ENCODE assay signal across 31 mouse cellular contexts in genomic region chr9:108123916-108124315, GRCm38 (mm10). TPM values are rescaled to one million over a fixed set of nuclear protein-coding genes. Genes with fewer than 3 reads are reported as not detected.
DNase-seq lines count a peak whose midpoint lies in the region; ATAC-seq and TF ChIP-seq lines count a peak whose summit lies in the region.
"Had no signal": no experiment of that assay in that cellular context is flagged by ENCODE, and none has a peak within 500 bp of the region (broad histone marks: within the 10 kb centered on the region; RNA-seq: fewer than 3 reads in every experiment).

No protein-coding gene starts in this region.

- H3K9ac ChIP-seq in intestine, embryonic 16.5 days (ENCODE audit: low read depth, low read length), result no peak overlapping the region
- no peak overlapping the region for H3K9ac ChIP-seq in intestine, embryonic 15.5 days
- H3K9ac ChIP-seq in intestine, postnatal 0 days (ENCODE audit: low read depth, low read length), result no peak overlapping the region
- H3K9ac ChIP-seq in lung, postnatal 0 days (replicated peaks; ENCODE audit: low read depth), result no peak overlapping the region
- H3K9ac ChIP-seq in kidney, embryonic 16.5 days (replicated peaks; ENCODE audit: low read length), result no peak overlapping the region
- H3K9ac ChIP-seq: embryonic facial prominence, embryonic 13.5 days; forebrain, embryonic 13.5 days; heart, embryonic 12.5 days; heart, embryonic 15.5 days; hindbrain, embryonic 13.5 days had no signal

- no peak overlapping the region for H3K4me3 ChIP-seq in intestine, embryonic 16.5 days (ENCODE audit: low read length)
- H3K4me3 ChIP-seq in intestine, embryonic 15.5 days (replicated peaks), result no peak overlapping the region
- H3K4me3 ChIP-seq in intestine, postnatal 0 days (ENCODE audit: low read depth, low read length), result no peak overlapping the region
- no peak overlapping the region for H3K4me3 ChIP-seq in lung, postnatal 0 days (ENCODE audit: low read depth, low read length)
- no peak overlapping the region for H3K4me3 ChIP-seq in cerebellum, adult 2 months (replicated peaks; ENCODE audit: insufficient read depth, low read depth, low read length)
- no peak overlapping the region for H3K4me3 ChIP-seq in kidney, embryonic 16.5 days (ENCODE audit: low read length)
- H3K4me3 ChIP-seq: embryonic facial prominence, embryonic 10.5 days; embryonic facial prominence, embryonic 13.5 days; erythroblast, embryonic 14.5 days; forebrain, embryonic 10.5 days; forebrain, embryonic 13.5 days; heart, embryonic 12.5 days; heart, embryonic 15.5 days; hindbrain, embryonic 10.5 days; hindbrain, embryonic 13.5 days had no signal

- H3K9me3 ChIP-seq in intestine, embryonic 16.5 days (ENCODE audit: control insufficient read depth, low read length), result no peaks in the 10 kb centered on the region
- no peaks in the 10 kb centered on the region for H3K9me3 ChIP-seq in intestine, embryonic 15.5 days
- H3K9me3 ChIP-seq in intestine, postnatal 0 days (ENCODE audit: control insufficient read depth), result no peaks in the 10 kb centered on the region
- no peaks in the 10 kb centered on the region for H3K9me3 ChIP-seq in lung, postnatal 0 days (ENCODE audit: low read length)
- H3K9me3 ChIP-seq in kidney, embryonic 16.5 days (ENCODE audit: low read length), result no peaks in the 10 kb centered on the region
- H3K9me3 ChIP-seq: embryonic facial prominence, embryonic 10.5 days; embryonic facial prominence, embryonic 13.5 days; forebrain, embryonic 10.5 days; forebrain, embryonic 13.5 days; G1E; heart, embryonic 12.5 days; heart, embryonic 15.5 days; hindbrain, embryonic 10.5 days; hindbrain, embryonic 13.5 days had no signal

- H3K27ac ChIP-seq in intestine, embryonic 16.5 days (ENCODE audit: low read length), result no peak overlapping the region
- no peak overlapping the region for H3K27ac ChIP-seq in intestine, embryonic 15.5 days
- peak overlapping the region; percentile 89 for H3K27ac ChIP-seq in intestine, postnatal 0 days (ENCODE audit: low read depth, low read length)
- H3K27ac ChIP-seq in lung, postnatal 0 days (ENCODE audit: low read length), result no peak overlapping the region
- H3K27ac ChIP-seq in cerebellum, adult 2 months (ENCODE audit: insufficient read depth, low read length), result no peak overlapping the region
- H3K27ac ChIP-seq in kidney, embryonic 16.5 days (ENCODE audit: low read length), result no peak overlapping the region
- H3K27ac ChIP-seq: embryonic facial prominence, embryonic 10.5 days; embryonic facial prominence, embryonic 13.5 days; forebrain, embryonic 10.5 days; forebrain, embryonic 13.5 days; heart, embryonic 15.5 days; hindbrain, embryonic 10.5 days; hindbrain, embryonic 13.5 days had no signal

- TF ChIP-seq POLR2A in cerebellum, adult 2 months (IDR thresholded peaks at IDR 0.05; ENCODE audit: borderline replicate concordance, insufficient read depth, low read length), result no peak

- no peaks in the 10 kb centered on the region for H3K36me3 ChIP-seq in intestine, embryonic 16.5 days (ENCODE audit: control insufficient read depth, insufficient read depth, low read length)
- no peaks in the 10 kb centered on the region for H3K36me3 ChIP-seq in intestine, embryonic 15.5 days
- H3K36me3 ChIP-seq in intestine, postnatal 0 days (ENCODE audit: control insufficient read depth, insufficient read depth), result no peaks in the 10 kb centered on the region
- no peaks in the 10 kb centered on the region for H3K36me3 ChIP-seq in lung, postnatal 0 days (ENCODE audit: insufficient read depth, low read length)
- no peaks in the 10 kb centered on the region for H3K36me3 ChIP-seq in kidney, embryonic 16.5 days (ENCODE audit: insufficient read depth, low read length)
- H3K36me3 ChIP-seq: embryonic facial prominence, embryonic 10.5 days; embryonic facial prominence, embryonic 13.5 days; forebrain, embryonic 10.5 days; G1E; heart, embryonic 12.5 days; heart, embryonic 15.5 days had no signal

- TF ChIP-seq EP300 in lung, postnatal 0 days (IDR thresholded peaks at IDR 0.05), result no peak

- no peak for ATAC-seq in intestine, embryonic 16.5 days
- ATAC-seq in intestine, embryonic 15.5 days, result no peak
- no peak for ATAC-seq in intestine, postnatal 0 days
- ATAC-seq in lung, postnatal 0 days, result no peak
- no peak for ATAC-seq in kidney, embryonic 16.5 days (ENCODE audit: low FRiP score, low TSS enrichment)
- ATAC-seq: forebrain, embryonic 13.5 days; forebrain, embryonic 16.5 days; hindbrain, embryonic 16.5 days had no signal

- H3K4me1 ChIP-seq in intestine, embryonic 16.5 days (ENCODE audit: control insufficient read depth, insufficient read depth, low read length), result peaks cover 40% of the 10 kb centered on the region
- peaks cover 23% of the 10 kb centered on the region for H3K4me1 ChIP-seq in intestine, embryonic 15.5 days (replicated peaks)
- H3K4me1 ChIP-seq in intestine, postnatal 0 days (replicated peaks; ENCODE audit: control insufficient read depth, insufficient read depth, low read length), result peaks cover 23% of the 10 kb centered on the region
- peaks cover 3% of the 10 kb centered on the region; the same call in 1 of the 2 replicates for H3K4me1 ChIP-seq in lung, postnatal 0 days (ENCODE audit: insufficient read depth, low read depth, low read length)
- peaks cover 83% of the 10 kb centered on the region for H3K4me1 ChIP-seq in cerebellum, adult 2 months (ENCODE audit: control insufficient read depth, insufficient read depth, low read length)
- H3K4me1 ChIP-seq in kidney, embryonic 16.5 days (ENCODE audit: insufficient read depth, low read length), result peaks cover 14% of the 10 kb centered on the region
- H3K4me1 ChIP-seq: forebrain, embryonic 13.5 days; hindbrain, embryonic 13.5 days had no signal

- H3K27me3 ChIP-seq in intestine, embryonic 16.5 days (replicated peaks; ENCODE audit: control insufficient read depth, insufficient read depth, low read length), result no peaks in the 10 kb centered on the region
- no peaks in the 10 kb centered on the region for H3K27me3 ChIP-seq in intestine, embryonic 15.5 days (replicated peaks)
- H3K27me3 ChIP-seq in intestine, postnatal 0 days (replicated peaks; ENCODE audit: control insufficient read depth, insufficient read depth, low read length), result no peaks in the 10 kb centered on the region
- H3K27me3 ChIP-seq in lung, postnatal 0 days (replicated peaks; ENCODE audit: insufficient read depth, low read length), result no peaks in the 10 kb centered on the region
- no peaks in the 10 kb centered on the region for H3K27me3 ChIP-seq in cerebellum, adult 2 months (ENCODE audit: control insufficient read depth, insufficient read depth, low read length)
- H3K27me3 ChIP-seq in kidney, embryonic 16.5 days (ENCODE audit: insufficient read depth, low read length), result no peaks in the 10 kb centered on the region
- H3K27me3 ChIP-seq: embryonic facial prominence, embryonic 13.5 days; forebrain, embryonic 13.5 days; hindbrain, embryonic 13.5 days had no signal

- no peak for TF ChIP-seq CTCF in intestine, postnatal 0 days (IDR thresholded peaks at IDR 0.05; ENCODE audit: low read depth)
- TF ChIP-seq CTCF in lung, postnatal 0 days (IDR thresholded peaks at IDR 0.05), result no peak
- no peak for TF ChIP-seq CTCF in cerebellum, adult 2 months (IDR thresholded peaks at IDR 0.05; ENCODE audit: borderline replicate concordance, insufficient read depth, low read depth, low read length)

- DNase-seq in NIH3T3 (ENCODE audit: low read depth), result peak; percentile 54
- no peak for DNase-seq in lung, postnatal 0 days (ENCODE audit: low spot score)
- no peak for DNase-seq in cerebellum, adult 2 months
- DNase-seq: adrenal gland, postnatal 10 days; adrenal gland, postnatal 36 days; cerebellum, adult 11 months; cerebellum, adult 8-10 months; cerebellum, postnatal 10 days; cerebellum, postnatal 36 days; embryo, embryonic 11 days; gastrocnemius, postnatal 10 days; gastrocnemius, postnatal 36 days; heart, postnatal 10 days; heart, postnatal 36 days; kidney, adult 18-20 months had no signal

- 83% methylated on average over 4 of the region's 4 CpGs for WGBS in intestine, embryonic 16.5 days
- WGBS in intestine, embryonic 15.5 days, result 74% methylated on average over 4 of the region's 4 CpGs
- 70% methylated on average over 4 of the region's 4 CpGs for WGBS in intestine, postnatal 0 days
- WGBS in lung, postnatal 0 days, result 83% methylated on average over 3 of the region's 4 CpGs
- 95% methylated on average over 3 of the region's 4 CpGs for WGBS in cerebellum, adult 2 months
- WGBS in kidney, embryonic 16.5 days, result 92% methylated on average over 3 of the region's 4 CpGs

- H3K4me2 ChIP-seq in intestine, embryonic 16.5 days (ENCODE audit: low read depth, low read length), result peak overlapping the region; percentile 14; the same call in 1 of the 2 replicates
- no peak overlapping the region for H3K4me2 ChIP-seq in intestine, embryonic 15.5 days (replicated peaks)
- no peak overlapping the region for H3K4me2 ChIP-seq in intestine, postnatal 0 days (replicated peaks; ENCODE audit: low read depth)
- no peak overlapping the region for H3K4me2 ChIP-seq in lung, postnatal 0 days (replicated peaks; ENCODE audit: low read depth, low read length)
- H3K4me2 ChIP-seq in kidney, embryonic 16.5 days (replicated peaks; ENCODE audit: low read depth, low read length), result no peak overlapping the region
- H3K4me2 ChIP-seq: embryonic facial prominence, embryonic 13.5 days; forebrain, embryonic 13.5 days; heart, embryonic 12.5 days; heart, embryonic 15.5 days; hindbrain, embryonic 13.5 days had no signal

RNA-seq across cellular contexts. Expression of gene Apeh, which starts 29.5 kb away (rescaled TPM):
- polyA plus RNA-seq in intestine, embryonic 16.5 days (2015; fragmentation: Nextera tagmentation; extraction: Ambion mirVana), result 105 and 109 TPM in 2 replicates
- polyA plus RNA-seq in intestine, embryonic 15.5 days (2015; fragmentation: Nextera tagmentation; extraction: Ambion mirVana), result 76.5 and 96.8 TPM in 2 replicates
- 82.6 and 98.4 TPM in 2 replicates for polyA plus RNA-seq in intestine, postnatal 0 days (2015; fragmentation: Nextera tagmentation; extraction: Ambion mirVana)
- 29.3 and 34.6 TPM in 2 replicates for polyA plus RNA-seq in lung, postnatal 0 days (2015; fragmentation: Nextera tagmentation; extraction: Ambion mirVana)
- 69.6 and 83.5 TPM in 2 replicates for polyA plus RNA-seq in cerebellum, adult 2 months (2012; rRNA removed)
- polyA plus RNA-seq in kidney, embryonic 16.5 days (2015; fragmentation: Nextera tagmentation; extraction: Ambion mirVana), result 87.8 and 93.0 TPM in 2 replicates

RNA-seq across cellular contexts. Expression of gene Rnf123, which starts 40.8 kb away (rescaled TPM):
- 20.3 and 22.3 TPM in 2 replicates for polyA plus RNA-seq in intestine, embryonic 16.5 days (2015; fragmentation: Nextera tagmentation; extraction: Ambion mirVana)
- 18.6 and 23.7 TPM in 2 replicates for polyA plus RNA-seq in intestine, embryonic 15.5 days (2015; fragmentation: Nextera tagmentation; extraction: Ambion mirVana)
- polyA plus RNA-seq in intestine, postnatal 0 days (2015; fragmentation: Nextera tagmentation; extraction: Ambion mirVana), result 17.2 and 18.2 TPM in 2 replicates
- 19.7 and 20.4 TPM in 2 replicates for polyA plus RNA-seq in lung, postnatal 0 days (2015; fragmentation: Nextera tagmentation; extraction: Ambion mirVana)
- polyA plus RNA-seq in cerebellum, adult 2 months (2012; rRNA removed), result 184 and 213 TPM in 2 replicates
- 37.2 and 44.3 TPM in 2 replicates for polyA plus RNA-seq in kidney, embryonic 16.5 days (2015; fragmentation: Nextera tagmentation; extraction: Ambion mirVana)

RNA-seq across cellular contexts. Expression of gene Mst1, which starts 43.7 kb away (rescaled TPM):
- 1.8 and 2.0 TPM in 2 replicates for polyA plus RNA-seq in intestine, embryonic 16.5 days (2015; fragmentation: Nextera tagmentation; extraction: Ambion mirVana)
- polyA plus RNA-seq in intestine, embryonic 15.5 days (2015; fragmentation: Nextera tagmentation; extraction: Ambion mirVana), result 0.98 and 2.2 TPM in 2 replicates
- polyA plus RNA-seq in intestine, postnatal 0 days (2015; fragmentation: Nextera tagmentation; extraction: Ambion mirVana), result 0.78 and 0.84 TPM in 2 replicates
- polyA plus RNA-seq in lung, postnatal 0 days (2015; fragmentation: Nextera tagmentation; extraction: Ambion mirVana), result 0.62 and 1.1 TPM in 2 replicates
- 0.13 TPM in 1 of 2 replicates, not detected in the other for polyA plus RNA-seq in cerebellum, adult 2 months (2012; rRNA removed)
- polyA plus RNA-seq in kidney, embryonic 16.5 days (2015; fragmentation: Nextera tagmentation; extraction: Ambion mirVana), result 0.10 and 0.21 TPM in 2 replicates
- polyA plus RNA-seq: forebrain, embryonic 13.5 days; forebrain, embryonic 16.5 days; heart, embryonic 15.5 days; hindbrain, embryonic 13.5 days; hindbrain, embryonic 16.5 days had no signal
